Mouse (Mus musculus) embryonic facial prominence, embryonic 12.5 days (tissue): ENCODE data around the gene Smim26. TPM values are rescaled to one million over a fixed set of nuclear protein-coding genes. Genes with fewer than 3 reads are reported as not detected.

Experiments used
- ATAC-seq: fragments of 200-750 bp; cut with Nextera tagmentation; 2 replicates; pipeline ENCODE4 v1.8.0; 2017; ENCODE audit not compliant: insufficient number of reproducible peaks, insufficient read depth, low FRiP score, low TSS enrichment
- H3K27ac ChIP-seq: fragments of 300-500 bp; sonication (generic); 2 replicates; pipeline ENCODE4 v1.5.1; 2016; ENCODE audit warnings: mild to moderate bottlenecking
- H3K27me3 ChIP-seq: fragments of 300-500 bp; sonication (generic); 2 replicates; pipeline ENCODE4 v1.6.1; 2016; ENCODE audit warnings: mild to moderate bottlenecking, moderate library complexity
- H3K36me3 ChIP-seq: fragments of 300-500 bp; sonication (generic); 2 replicates; pipeline ENCODE4 v1.6.1; 2016; ENCODE audit warnings: mild to moderate bottlenecking
- H3K4me1 ChIP-seq: fragments of 300-500 bp; sonication (generic); 2 replicates; pipeline ENCODE4 v1.6.1; 2016
- H3K4me2 ChIP-seq: fragments of 300-500 bp; sonication (generic); replicated peaks from 2 replicates; pipeline ENCODE4 v1.6.1; 2016; ENCODE audit warnings: mild to moderate bottlenecking, moderate library complexity
- H3K4me3 ChIP-seq: fragments of 300-500 bp; sonication (generic); 2 replicates; pipeline ENCODE4 v1.5.1; 2016; ENCODE audit warnings: mild to moderate bottlenecking
- H3K9ac ChIP-seq: fragments of 300-500 bp; sonication (generic); 2 replicates; pipeline ENCODE4 v1.6.1; 2016; ENCODE audit warnings: mild to moderate bottlenecking, moderate library complexity
- H3K9me3 ChIP-seq: fragments of 300-500 bp; sonication (generic); 2 replicates; pipeline ENCODE4 v1.6.1; 2016; ENCODE audit warnings: mild to moderate bottlenecking, moderate library complexity
- WGBS: fragments of 180-500 bp; shearing (Covaris S2); methylation state at CpG from one replicate; pipeline ENCODE4 v1.1.7; 2016; 5-methylcytosine and 5-hydroxymethylcytosine counted together
- polyA plus RNA-seq: library from polyadenylated mRNA; unstranded; fragments of >200 nt; fragmentation: Nextera tagmentation; extraction: Ambion mirVana; gene quantifications from 2 replicates; pipeline ENCODE4 v1.2.1, GENCODE M21; 2016

The Smim26 gene
- polyA plus RNA-seq, 1 experiment from 2014 or later: 40.5 TPM

- Histone ChIP-seq H3K9me3 (no peaks in the 10 kb centered on the region), H3K27ac (no peak overlapping the region), H3K4me1 (no peaks in the 10 kb centered on the region), H3K4me3 (no peak overlapping the region), H3K27me3 (no peaks in the 10 kb centered on the region), H3K36me3 (no peaks in the 10 kb centered on the region), H3K4me2 (no peak overlapping the region), H3K9ac (no peak overlapping the region)
- WGBS: 78% methylated on average over 2 of the region's 2 CpGs
- no peak for ATAC-seq
Observed at GRCm38 (mm10) chr2:144598006-144598405, 4.2 kb downstream of the Smim26 start.

- peak within 1 kb of the TSS; percentile 64 for H3K9ac ChIP-seq
- no peaks in the 10 kb centered on the region for H3K27me3 ChIP-seq
- WGBS: 2% methylated on average over 45 of the region's 50 CpGs
- H3K4me2 ChIP-seq: peak within 1 kb of the TSS; percentile 67
- H3K9me3 ChIP-seq: no peaks in the 10 kb centered on the region
- peak; percentile 88 for ATAC-seq
- H3K4me3 ChIP-seq: peak within 1 kb of the TSS; percentile 67
- no peaks in the 10 kb centered on the region for H3K36me3 ChIP-seq
- no peaks in the 10 kb centered on the region for H3K4me1 ChIP-seq
- H3K27ac ChIP-seq: no peak within 1 kb of the TSS
Observed at GRCm38 (mm10) chr2:144599831-144600687, 6.2 kb downstream of the Smim26 start, which contains the start of gene Dtd1. Gene Dtd1, plus strand, starts transcription at chr2:144599897.

GRCm38 (mm10) chr2:144601576-144601975 lies 7.7 kb downstream of the Smim26 start:
- Histone ChIP-seq H3K9ac (no peak overlapping the region), H3K27me3 (no peaks in the 10 kb centered on the region), H3K4me3 (no peak overlapping the region), H3K4me1 (no peaks in the 10 kb centered on the region), H3K4me2 (no peak overlapping the region), H3K36me3 (no peaks in the 10 kb centered on the region), H3K9me3 (no peaks in the 10 kb centered on the region), H3K27ac (no peak overlapping the region)
- ATAC-seq: no peak
- 79% methylated on average over 1 of the region's 1 CpGs for WGBS

- WGBS: 95% methylated on average over 6 of the region's 6 CpGs
- no peaks in the 10 kb centered on the region for H3K27me3 ChIP-seq
- no peak for ATAC-seq
Observed at GRCm38 (mm10) chr2:144613956-144614355, 20.1 kb downstream of the Smim26 start.

GRCm38 (mm10) chr2:144617074-144617874 lies 23.4 kb downstream of the Smim26 start:
- Histone ChIP-seq H3K27ac (no peak overlapping the region), H3K4me1 (no peaks in the 10 kb centered on the region), H3K27me3 (no peaks in the 10 kb centered on the region), H3K4me2 (no peak overlapping the region), H3K9me3 (no peaks in the 10 kb centered on the region), H3K9ac (no peak overlapping the region), H3K4me3 (no peak overlapping the region), H3K36me3 (no peaks in the 10 kb centered on the region)
- no peak for ATAC-seq
- 91% methylated on average over 16 of the region's 16 CpGs for WGBS

More at GRCm38 (mm10) chr2:144613956-144614355, 20.1 kb downstream of the Smim26 start:
- Histone ChIP-seq H3K4me1 (no peaks in the 10 kb centered on the region), H3K27ac (no peak overlapping the region), H3K36me3 (no peaks in the 10 kb centered on the region), H3K9ac (no peak overlapping the region), H3K4me3 (no peak overlapping the region), H3K4me2 (no peak overlapping the region), H3K9me3 (no peaks in the 10 kb centered on the region)

- WGBS: 79% methylated on average over 6 of the region's 6 CpGs
- no peak for ATAC-seq
- H3K4me2 ChIP-seq: no peak overlapping the region
- H3K9ac ChIP-seq: no peak overlapping the region
- no peaks in the 10 kb centered on the region for H3K9me3 ChIP-seq
- no peaks in the 10 kb centered on the region for H3K4me1 ChIP-seq
- H3K4me3 ChIP-seq: no peak overlapping the region
- H3K27me3 ChIP-seq: no peaks in the 10 kb centered on the region
- no peak overlapping the region for H3K27ac ChIP-seq
- no peaks in the 10 kb centered on the region for H3K36me3 ChIP-seq
Observed at GRCm38 (mm10) chr2:144621491-144621890, 27.6 kb downstream of the Smim26 start.

- Histone ChIP-seq H3K9ac (no peak overlapping the region), H3K27me3 (no peaks in the 10 kb centered on the region), H3K36me3 (no peaks in the 10 kb centered on the region), H3K4me3 (no peak overlapping the region), H3K27ac (no peak overlapping the region), H3K4me1 (no peaks in the 10 kb centered on the region), H3K4me2 (no peak overlapping the region), H3K9me3 (no peaks in the 10 kb centered on the region)
- ATAC-seq: no peak
- 81% methylated on average over 2 of the region's 2 CpGs for WGBS
Observed at GRCm38 (mm10) chr2:144633551-144633950, 39.7 kb downstream of the Smim26 start.

- no peak for ATAC-seq
- WGBS: 62% methylated on average over 5 of the region's 5 CpGs
Observed at GRCm38 (mm10) chr2:144634231-144634630, 40.4 kb downstream of the Smim26 start.

GRCm38 (mm10) chr2:144634729-144635128 lies 40.9 kb downstream of the Smim26 start:
- no peaks in the 10 kb centered on the region for H3K9me3 ChIP-seq
- WGBS: 69% methylated on average over 2 of the region's 2 CpGs
- no peaks in the 10 kb centered on the region for H3K4me1 ChIP-seq
- H3K27me3 ChIP-seq: no peaks in the 10 kb centered on the region
- H3K27ac ChIP-seq: no peak overlapping the region
- no peak overlapping the region for H3K4me2 ChIP-seq
- H3K36me3 ChIP-seq: no peaks in the 10 kb centered on the region
- ATAC-seq: no peak
- H3K9ac ChIP-seq: no peak overlapping the region
- H3K4me3 ChIP-seq: no peak overlapping the region

More at GRCm38 (mm10) chr2:144634231-144634630, 40.4 kb downstream of the Smim26 start:
- H3K36me3 ChIP-seq: no peaks in the 10 kb centered on the region
- H3K27me3 ChIP-seq: no peaks in the 10 kb centered on the region
- H3K4me2 ChIP-seq: no peak overlapping the region
- no peak overlapping the region for H3K9ac ChIP-seq
- no peak overlapping the region for H3K27ac ChIP-seq
- H3K4me3 ChIP-seq: no peak overlapping the region
- H3K4me1 ChIP-seq: no peaks in the 10 kb centered on the region
- H3K9me3 ChIP-seq: no peaks in the 10 kb centered on the region

GRCm38 (mm10) chr2:144635644-144636320 lies 41.9 kb downstream of the Smim26 start:
- ATAC-seq: no peak
- 16% methylated on average over 5 of the region's 5 CpGs for WGBS
- Histone ChIP-seq H3K4me1 (no peaks in the 10 kb centered on the region), H3K9me3 (no peaks in the 10 kb centered on the region), H3K9ac (no peak overlapping the region), H3K27ac (no peak overlapping the region), H3K27me3 (no peaks in the 10 kb centered on the region), H3K4me3 (no peak overlapping the region), H3K36me3 (no peaks in the 10 kb centered on the region), H3K4me2 (no peak overlapping the region)

GRCm38 (mm10) chr2:144637204-144637603 lies 43.4 kb downstream of the Smim26 start:
- H3K36me3 ChIP-seq: no peaks in the 10 kb centered on the region
- no peak overlapping the region for H3K4me3 ChIP-seq
- no peak for ATAC-seq
- H3K27me3 ChIP-seq: no peaks in the 10 kb centered on the region
- 84% methylated on average over 4 of the region's 4 CpGs for WGBS
- H3K27ac ChIP-seq: no peak overlapping the region
- H3K9ac ChIP-seq: no peak overlapping the region
- no peaks in the 10 kb centered on the region for H3K9me3 ChIP-seq
- no peaks in the 10 kb centered on the region for H3K4me1 ChIP-seq
- no peak overlapping the region for H3K4me2 ChIP-seq
